Mouse (Mus musculus) CH12.LX (cell line): ENCODE results near the gene Cryzl2. TPM values are rescaled to one million over a fixed set of nuclear protein-coding genes. Genes with fewer than 3 reads are reported as not detected.

Experiments
- DNase-seq: peaks from one replicate; pipeline ENCODE4 v3.0.0-alpha.2; 2013; ENCODE audit errors: extremely low read depth
- H3K27ac ChIP-seq: 2 replicates; pipeline ENCODE4 v1.5.1; 2012; ENCODE audit warnings: low read depth, mild to moderate bottlenecking, control low read depth, moderate library complexity; ENCODE audit not compliant: insufficient read depth
- H3K27me3 ChIP-seq: replicated peaks from 2 replicates; pipeline ENCODE3; 2012; ENCODE audit warnings: inconsistent platforms
- H3K36me3 ChIP-seq, 2 experiments: replicated peaks in 1 of 2; 2 replicates each; pipeline versions ENCODE3 to v1.6.1; 2012; ENCODE audit warnings: inconsistent platforms in 1 of 2, low read length in 1 of 2, mild to moderate bottlenecking in 1 of 2, mixed read lengths in 1 of 2, moderate library complexity in 1 of 2; ENCODE audit not compliant: control insufficient read depth in 1 of 2, insufficient read depth in 1 of 2
- H3K4me1 ChIP-seq, 2 experiments: 2 replicates each; pipeline ENCODE4 v1.6.1; 2012; ENCODE audit warnings: inconsistent platforms in 1 of 2, moderate library complexity in 1 of 2; ENCODE audit not compliant: insufficient read depth in 2 of 2, control insufficient read depth in 1 of 2
- H3K4me2 ChIP-seq: 2 replicates; pipeline ENCODE4 v1.6.1; 2012; ENCODE audit warnings: low read depth, mild to moderate bottlenecking, control low read depth; ENCODE audit not compliant: poor library complexity, insufficient read depth, severe bottlenecking
- H3K4me3 ChIP-seq, 3 experiments: fragments of 150-350 bp in 1 of 3; sonication (generic) in 1 of 3; replicated peaks in 1 of 3; 2 replicates each; pipeline versions ENCODE3 to v1.5.1; 2011 to 2012; ENCODE audit warnings: low read depth in 2 of 3, low read length in 2 of 3, mild to moderate bottlenecking in 2 of 3, moderate library complexity in 2 of 3, control low read depth in 1 of 3, improper control_type of control experiment in 1 of 3, inconsistent platforms in 1 of 3, mixed read lengths in 1 of 3; ENCODE audit not compliant: poor library complexity in 1 of 3
- H3K79me2 ChIP-seq: replicated peaks from 2 replicates; pipeline ENCODE4 v1.6.1; 2012; ENCODE audit warnings: mild to moderate bottlenecking, moderate library complexity; ENCODE audit not compliant: control insufficient read depth, poor library complexity, insufficient read depth, severe bottlenecking; ENCODE audit errors: extremely low read depth
- H3K9ac ChIP-seq: 2 replicates; pipeline ENCODE4 v1.6.1; 2012; ENCODE audit warnings: low read depth, mild to moderate bottlenecking, control low read depth, moderate library complexity; ENCODE audit not compliant: insufficient read depth
- H3K9me3 ChIP-seq: replicated peaks from 2 replicates; pipeline ENCODE3; 2012; ENCODE audit warnings: low read length, inconsistent platforms, mixed read lengths
- BHLHE40 ChIP-seq: IDR thresholded peaks from 2 replicates; pipeline ENCODE4 v1.6.1; 2011; ENCODE audit warnings: mild to moderate bottlenecking, low read depth, low read length, improper control_type of control experiment
- CHD2 ChIP-seq: IDR thresholded peaks from 2 replicates; pipeline ENCODE4 v1.6.1; 2011; ENCODE audit warnings: low read length, improper control_type of control experiment
- E2F4 ChIP-seq: IDR thresholded peaks from 2 replicates; pipeline ENCODE4 v1.6.1; 2011; ENCODE audit warnings: low read depth, low read length, improper control_type of control experiment; ENCODE audit not compliant: insufficient replicate concordance
- EP300 ChIP-seq: IDR thresholded peaks from 2 replicates; pipeline ENCODE4 v1.6.1; 2011; ENCODE audit warnings: low read length, improper control_type of control experiment
- ETS1 ChIP-seq: conservative IDR thresholded peaks from 2 replicates; pipeline ENCODE4 v1.6.1; 2012; ENCODE audit warnings: low read depth, mild to moderate bottlenecking, inconsistent platforms, low read length, improper control_type of control experiment, moderate library complexity
- GABPA ChIP-seq: IDR thresholded peaks from 2 replicates; pipeline ENCODE4 v1.6.1; 2012; ENCODE audit warnings: low read depth, low read length, improper control_type of control experiment, inconsistent platforms; ENCODE audit not compliant: insufficient replicate concordance
- HCFC1 ChIP-seq: IDR thresholded peaks from 2 replicates; pipeline ENCODE4 v1.6.1; 2012; ENCODE audit warnings: low read depth, mild to moderate bottlenecking, inconsistent platforms, low read length, improper control_type of control experiment
- IRF4 ChIP-seq: IDR thresholded peaks from 2 replicates; pipeline ENCODE4 v1.6.1; 2014; ENCODE audit warnings: low read depth, mild to moderate bottlenecking, inconsistent platforms, low read length, improper control_type of control experiment
- JUN ChIP-seq: IDR thresholded peaks from 2 replicates; pipeline ENCODE4 v1.6.1; 2011; ENCODE audit warnings: low read depth, mild to moderate bottlenecking, low read length, improper control_type of control experiment, moderate library complexity; ENCODE audit not compliant: insufficient read depth
- JUND ChIP-seq: conservative IDR thresholded peaks from 2 replicates; pipeline ENCODE4 v1.6.1; 2011; ENCODE audit warnings: low read depth, low read length, improper control_type of control experiment
- KAT2A ChIP-seq: IDR thresholded peaks from 2 replicates; pipeline ENCODE4 v1.6.1; 2012; ENCODE audit warnings: low read length, improper control_type of control experiment, inconsistent platforms; ENCODE audit not compliant: insufficient replicate concordance
- MAFK ChIP-seq: IDR thresholded peaks from 2 replicates; pipeline ENCODE4 v1.6.1; 2011; ENCODE audit warnings: low read length, improper control_type of control experiment; ENCODE audit not compliant: insufficient replicate concordance
- MAX ChIP-seq: IDR thresholded peaks from 2 replicates; pipeline ENCODE4 v1.6.1; 2011; ENCODE audit warnings: low read length, improper control_type of control experiment
- MEF2A ChIP-seq: IDR thresholded peaks from 2 replicates; pipeline ENCODE4 v1.6.1; 2014; ENCODE audit warnings: low read depth, mild to moderate bottlenecking, inconsistent platforms, low read length, improper control_type of control experiment, borderline replicate concordance
- MYC ChIP-seq: IDR thresholded peaks from 2 replicates; pipeline ENCODE4 v1.6.1; 2011; ENCODE audit warnings: low read depth, mild to moderate bottlenecking, improper control_type of control experiment, low read length
- NELFE ChIP-seq: IDR thresholded peaks from 2 replicates; pipeline ENCODE4 v1.6.1; 2011; ENCODE audit warnings: low read depth, low read length, improper control_type of control experiment
- NRF1 ChIP-seq: IDR thresholded peaks from 2 replicates; pipeline ENCODE4 v1.6.1; 2014; ENCODE audit warnings: low read depth, mild to moderate bottlenecking, inconsistent platforms, low read length, improper control_type of control experiment, moderate library complexity
- PAX5 ChIP-seq: IDR thresholded peaks from 2 replicates; pipeline ENCODE4 v1.6.1; 2012; ENCODE audit warnings: low read length, inconsistent platforms, mixed read lengths
- POLR2AphosphoS2 ChIP-seq: IDR thresholded peaks from 2 replicates; pipeline ENCODE4 v1.6.1; 2011; ENCODE audit warnings: low read depth, low read length, improper control_type of control experiment
- SIN3A ChIP-seq: IDR thresholded peaks from 2 replicates; pipeline ENCODE4 v1.6.1; 2012; ENCODE audit warnings: low read length, improper control_type of control experiment, inconsistent platforms
- SMC3 ChIP-seq: IDR thresholded peaks from 2 replicates; pipeline ENCODE4 v1.6.1; 2011; ENCODE audit warnings: low read depth, low read length, improper control_type of control experiment
- TBP ChIP-seq: conservative IDR thresholded peaks from 2 replicates; pipeline ENCODE4 v1.6.1; 2011; ENCODE audit warnings: low read depth, low read length, improper control_type of control experiment
- TCF12 ChIP-seq: IDR thresholded peaks from 2 replicates; pipeline ENCODE4 v1.6.1; 2014; ENCODE audit warnings: low read depth, mild to moderate bottlenecking, inconsistent platforms, low read length, improper control_type of control experiment
- UBTF ChIP-seq: IDR thresholded peaks from 2 replicates; pipeline ENCODE4 v1.6.1; 2012; ENCODE audit warnings: low read depth, mild to moderate bottlenecking, inconsistent platforms, low read length, improper control_type of control experiment, moderate library complexity
- USF1 ChIP-seq: IDR thresholded peaks from 2 replicates; pipeline ENCODE4 v1.6.1; 2014; ENCODE audit warnings: low read depth, mild to moderate bottlenecking, inconsistent platforms, low read length, improper control_type of control experiment
- USF2 ChIP-seq: conservative IDR thresholded peaks from 2 replicates; pipeline ENCODE4 v1.6.1; 2011; ENCODE audit warnings: low read depth, low read length, improper control_type of control experiment
- ZC3H11A ChIP-seq: IDR thresholded peaks from 2 replicates; pipeline ENCODE4 v1.6.1; 2012; ENCODE audit warnings: low read depth, mild to moderate bottlenecking, inconsistent platforms, low read length, improper control_type of control experiment
- ZKSCAN1 ChIP-seq: IDR thresholded peaks from 2 replicates; pipeline ENCODE4 v1.6.1; 2012; ENCODE audit warnings: low read depth, inconsistent platforms, low read length, improper control_type of control experiment, borderline replicate concordance
- ZMIZ1 ChIP-seq: IDR thresholded peaks from 2 replicates; pipeline ENCODE4 v1.6.1; 2012; ENCODE audit warnings: low read depth, mild to moderate bottlenecking, inconsistent platforms, low read length, improper control_type of control experiment
- ZNF384 ChIP-seq: IDR thresholded peaks from 2 replicates; pipeline ENCODE4 v1.6.1; 2012; ENCODE audit warnings: low read depth, low read length, improper control_type of control experiment, inconsistent platforms
- dilution Hi-C: fragments of 300-500 bp; cut with MboI; formaldehyde crosslinking; loops from 2 replicates; pipeline ENCODE4 v1.14.3; 2020; ENCODE audit warnings: low sequenced_read_pairs; ENCODE audit not compliant: extremely low pct_unique_long_range_greater_than_20kb, extremely low pct_ligation_motif_present
- in situ Hi-C: fragments of 300-500 bp; cut with MboI; formaldehyde crosslinking; loops from 3 replicates; pipeline ENCODE4 v1.14.3; 2019; ENCODE audit warnings: low sequenced_read_pairs, low pct_ligation_motif_present, low pct_unique_long_range_greater_than_20kb, mixed read lengths
- polyA plus RNA-seq: library from polyadenylated mRNA; unstranded; fragments of >175 nt; gene quantifications from 2 replicates; pipeline ENCODE4 v1.2.1, GENCODE M21; 2012; ENCODE audit warnings: low read depth; ENCODE audit not compliant: insufficient read length
- total RNA-seq, 2 experiments: library from RNA; depleted of rRNA; stranded (reverse); fragments of 300-350 nt in 1 of 2; fragments of >200 nt in 1 of 2; gene quantifications; 2 replicates each; pipeline ENCODE4 v1.2.3; 2012 to 2014

Cryzl2 gene
- total and polyA plus RNA-seq, 3 experiments = 22.5 to 41.0 (median 25.0) TPM

DNA sequence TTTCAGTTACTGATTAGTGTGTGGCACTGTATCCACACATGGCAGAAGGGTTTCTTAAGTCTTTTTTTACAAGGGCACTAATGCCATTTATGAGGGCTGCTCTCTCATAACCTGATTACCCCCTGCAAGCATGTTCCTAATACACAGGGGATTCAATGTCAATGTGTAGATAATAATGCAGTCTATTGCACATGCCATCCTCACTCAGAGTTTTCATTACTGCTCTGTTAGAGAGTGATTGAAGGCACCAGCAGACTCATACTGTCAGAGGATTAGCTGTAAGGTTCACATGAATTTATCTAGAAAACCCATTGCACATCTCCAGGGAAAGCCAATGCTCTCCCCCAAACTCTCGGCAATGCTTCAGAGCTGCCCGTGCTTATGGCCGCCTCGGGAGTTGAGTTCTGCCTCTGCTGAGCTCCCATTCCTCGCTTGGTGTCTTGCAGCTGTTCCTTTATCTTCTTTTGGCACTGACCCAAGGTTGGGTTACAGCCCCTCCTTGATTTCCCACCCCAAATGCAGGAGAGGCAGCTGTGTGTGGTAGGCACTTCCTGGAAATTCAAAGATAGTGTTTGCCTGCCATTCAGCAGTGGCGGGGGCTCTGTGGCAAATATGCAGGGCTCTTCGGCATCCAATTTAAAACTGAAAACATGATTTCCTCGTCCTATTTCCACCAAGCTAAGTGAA lies 32.5 kb upstream of the Cryzl2 start:
- no peaks in the 10 kb centered on the region for H3K79me2 ChIP-seq
- no peak overlapping the region for H3K9ac ChIP-seq
- no peak overlapping the region for H3K27ac ChIP-seq
- H3K4me1 ChIP-seq = peaks cover 0 to 27% of the 10 kb centered on the region in 2 experiments; a peak in 3 of 4 replicates
- TF ChIP-seq USF2 (no peak), UBTF (no peak), GABPA (no peak), NELFE (no peak), NRF1 (no peak), SMC3 (no peak), JUN (no peak), TBP (no peak), BHLHE40 (no peak), MAFK (no peak), JUND (no peak), CHD2 (no peak), HCFC1 (no peak), ZC3H11A (no peak), MEF2A (no peak), ETS1 (no peak), KAT2A (no peak), TCF12 (no peak), SIN3A (no peak), ZMIZ1 (no peak)
- no peak for DNase-seq
- dilution Hi-C loops (no loop called here), in situ Hi-C loops (no loop called here)
- no peaks in the 10 kb centered on the region for H3K36me3 ChIP-seq
- peaks cover 4% of the 10 kb centered on the region for H3K27me3 ChIP-seq
- no peak overlapping the region for H3K4me3 ChIP-seq
- H3K9me3 ChIP-seq = no peaks in the 10 kb centered on the region
- peak overlapping the region; percentile 32; the same call in 1 of the 2 replicates for H3K4me2 ChIP-seq

DNA sequence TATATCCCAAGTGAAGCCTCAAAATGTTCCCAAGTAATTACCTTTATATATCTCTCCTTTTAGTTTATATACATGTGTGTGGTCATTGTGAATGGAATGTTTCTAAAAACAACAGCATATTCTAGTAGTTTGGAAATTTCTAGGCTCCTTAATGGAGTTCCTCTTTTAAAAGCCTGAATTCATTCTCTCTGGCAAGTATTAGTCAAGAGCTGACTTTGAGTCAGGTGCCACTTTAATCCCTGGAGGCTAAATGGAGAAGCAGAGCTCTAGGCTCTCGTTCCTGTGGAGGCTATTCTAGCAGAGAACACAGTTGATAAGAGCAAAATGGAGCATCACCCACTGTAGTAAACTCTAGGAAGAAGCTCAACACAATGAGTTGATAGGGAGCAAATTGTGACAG lies 31.4 kb upstream of the Cryzl2 start:
- in situ Hi-C loops (no loop called here), dilution Hi-C loops (no loop called here)
- no peaks in the 10 kb centered on the region for H3K9me3 ChIP-seq
- H3K27ac ChIP-seq = no peak overlapping the region
- no peak overlapping the region for H3K4me3 ChIP-seq
- no peak overlapping the region for H3K4me2 ChIP-seq
- H3K36me3 ChIP-seq = no peaks in the 10 kb centered on the region
- peaks cover 4% of the 10 kb centered on the region for H3K27me3 ChIP-seq
- H3K4me1 ChIP-seq = peaks cover 0 to 27% of the 10 kb centered on the region in 2 experiments; a peak in 3 of 4 replicates
- H3K9ac ChIP-seq = no peak overlapping the region
- peak; percentile 53 for DNase-seq
- TF ChIP-seq JUND (peak; percentile 66), IRF4 (peak; percentile 67), POLR2AphosphoS2 (no peak), SMC3 (no peak), USF2 (no peak), MYC (no peak), E2F4 (no peak), UBTF (no peak), USF1 (no peak), PAX5 (no peak), ZC3H11A (no peak), NELFE (no peak), ZNF384 (no peak), ZKSCAN1 (no peak), TCF12 (no peak), BHLHE40 (peak; percentile 91), EP300 (peak; percentile 84), JUN (no peak; the same call in 1 of the 2 replicates), MEF2A (peak; percentile 59; the same call in 1 of the 2 replicates), ETS1 (peak; percentile 67), MAX (no peak)
- no peaks in the 10 kb centered on the region for H3K79me2 ChIP-seq
